21 mouse cellular contexts compared by ENCODE assay signal in genomic region chr3:29182988-29183387, GRCm38 (mm10).
DNase-seq lines count a peak whose midpoint lies in the region; ATAC-seq and TF ChIP-seq lines count a peak whose summit lies in the region.
"Had no signal": no experiment of that assay in that cellular context is flagged by ENCODE, and none has a peak within 500 bp of the region (broad histone marks: within the 10 kb centered on the region; RNA-seq: fewer than 3 reads in every experiment).

No protein-coding gene starts in this region.

- DNase-seq in neural tube, embryonic 11.5 days (ENCODE audit: low spot score): no peak
- no peak for DNase-seq in neural tube, embryonic 10.5 days (ENCODE audit: extremely low spot score, low spot score)
- peak; percentile 47 for DNase-seq in hindbrain, embryonic 14.5 days (ENCODE audit: low spot score)
- DNase-seq in midbrain, postnatal 0 days (ENCODE audit: low spot score): no peak
- DNase-seq in lung, postnatal 14 days: no peak
- no peak for DNase-seq in thymus, postnatal 25 days
- DNase-seq in B cell, adult 2 months: no peak
- DNase-seq: adrenal gland, postnatal 10 days; cerebellum, adult 9-11 months; gastrocnemius, postnatal 25 days; liver, postnatal 0 days; lung, postnatal 36 days; right cerebral cortex, postnatal 14 days; thymus, postnatal 4 days had no signal

- WGBS in neural tube, embryonic 11.5 days: 75% methylated on average over 10 of the region's 10 CpGs
- 48% methylated on average over 10 of the region's 10 CpGs for WGBS in hindbrain, embryonic 14.5 days
- WGBS in midbrain, postnatal 0 days: 43% methylated on average over 10 of the region's 10 CpGs

- ATAC-seq in neural tube, embryonic 11.5 days (ENCODE audit: insufficient read depth, low FRiP score, low TSS enrichment): no peak
- ATAC-seq in hindbrain, embryonic 14.5 days (ENCODE audit: low FRiP score): peak; percentile 54; the same call in 1 of the 2 replicates
- ATAC-seq in midbrain, postnatal 0 days (ENCODE audit: low FRiP score): peak; percentile 62
- ATAC-seq: intestine, postnatal 0 days; liver, postnatal 0 days; Patski had no signal

- no peak for TF ChIP-seq CTCF in midbrain, postnatal 0 days (IDR thresholded peaks at IDR 0.05)

- no peak overlapping the region for H3K4me2 ChIP-seq in neural tube, embryonic 11.5 days (ENCODE audit: low read depth)
- H3K4me2 ChIP-seq in hindbrain, embryonic 14.5 days (replicated peaks): no peak overlapping the region
- no peak overlapping the region for H3K4me2 ChIP-seq in midbrain, postnatal 0 days (ENCODE audit: low read depth, low read length, poor library complexity, severe bottlenecking)
- H3K4me2 ChIP-seq: embryonic facial prominence, embryonic 12.5 days; heart, embryonic 15.5 days; kidney, embryonic 15.5 days had no signal

- H3K36me3 ChIP-seq in neural tube, embryonic 11.5 days (ENCODE audit: control insufficient read depth, insufficient read depth, low read length): no peaks in the 10 kb centered on the region
- no peaks in the 10 kb centered on the region for H3K36me3 ChIP-seq in hindbrain, embryonic 14.5 days (replicated peaks; ENCODE audit: control insufficient read depth, insufficient read depth)
- H3K36me3 ChIP-seq in midbrain, postnatal 0 days (ENCODE audit: insufficient read depth, low read length): no peaks in the 10 kb centered on the region
- H3K36me3 ChIP-seq: embryonic facial prominence, embryonic 12.5 days; heart, embryonic 15.5 days; kidney, embryonic 15.5 days had no signal

- H3K4me1 ChIP-seq in neural tube, embryonic 11.5 days (ENCODE audit: control insufficient read depth, insufficient read depth, low read length): no peaks in the 10 kb centered on the region; the same call in 1 of the 2 replicates
- H3K4me1 ChIP-seq in hindbrain, embryonic 14.5 days (replicated peaks; ENCODE audit: control insufficient read depth, insufficient read depth, low read length): peaks cover 26% of the 10 kb centered on the region
- H3K4me1 ChIP-seq in midbrain, postnatal 0 days (ENCODE audit: insufficient read depth, low read length): 0 out of 2 replicates have a peak, but pooled peaks cover 3% of the 10 kb centered on the region
- H3K4me1 ChIP-seq: heart, embryonic 15.5 days; kidney, embryonic 15.5 days had no signal

- no peak overlapping the region for H3K4me3 ChIP-seq in neural tube, embryonic 11.5 days (ENCODE audit: low read depth, low read length)
- H3K4me3 ChIP-seq in hindbrain, embryonic 14.5 days (replicated peaks; ENCODE audit: low read length): no peak overlapping the region
- no peak overlapping the region for H3K4me3 ChIP-seq in midbrain, postnatal 0 days (ENCODE audit: low read depth, low read length)
- H3K4me3 ChIP-seq: embryonic facial prominence, embryonic 12.5 days; erythroblast, embryonic 14.5 days; heart, embryonic 15.5 days; kidney, embryonic 15.5 days; myocyte had no signal

- no peaks in the 10 kb centered on the region for H3K27me3 ChIP-seq in neural tube, embryonic 11.5 days (ENCODE audit: control insufficient read depth, insufficient read depth, low read length)
- no peaks in the 10 kb centered on the region for H3K27me3 ChIP-seq in hindbrain, embryonic 14.5 days (ENCODE audit: control insufficient read depth, insufficient read depth, low read length)
- H3K27me3 ChIP-seq in midbrain, postnatal 0 days (ENCODE audit: insufficient read depth, low read length): no peaks in the 10 kb centered on the region
- H3K27me3 ChIP-seq: embryonic facial prominence, embryonic 12.5 days; heart, embryonic 15.5 days; kidney, embryonic 15.5 days had no signal

- no peaks in the 10 kb centered on the region for H3K9me3 ChIP-seq in neural tube, embryonic 11.5 days (ENCODE audit: control insufficient read depth, low read length)
- H3K9me3 ChIP-seq in hindbrain, embryonic 14.5 days (ENCODE audit: control insufficient read depth, low read length): no peaks in the 10 kb centered on the region
- H3K9me3 ChIP-seq in midbrain, postnatal 0 days (ENCODE audit: low read length): no peaks in the 10 kb centered on the region
- H3K9me3 ChIP-seq: embryonic facial prominence, embryonic 12.5 days; heart, embryonic 15.5 days; kidney, embryonic 15.5 days had no signal

- peak overlapping the region; percentile 20; the same call in 1 of the 2 replicates for H3K27ac ChIP-seq in neural tube, embryonic 11.5 days (ENCODE audit: low read depth, low read length)
- H3K27ac ChIP-seq in hindbrain, embryonic 14.5 days: peak overlapping the region; percentile 4; the same call in 1 of the 2 replicates
- H3K27ac ChIP-seq in midbrain, postnatal 0 days (ENCODE audit: low read depth, low read length): no peak overlapping the region
- H3K27ac ChIP-seq: embryonic facial prominence, embryonic 12.5 days; heart, embryonic 15.5 days; kidney, embryonic 15.5 days had no signal

- no peak overlapping the region for H3K9ac ChIP-seq in neural tube, embryonic 11.5 days (ENCODE audit: low read length)
- no peak overlapping the region for H3K9ac ChIP-seq in hindbrain, embryonic 14.5 days
- H3K9ac ChIP-seq in midbrain, postnatal 0 days (replicated peaks; ENCODE audit: low read length, poor library complexity, severe bottlenecking): no peak overlapping the region
- H3K9ac ChIP-seq: embryonic facial prominence, embryonic 12.5 days; heart, embryonic 15.5 days; kidney, embryonic 15.5 days; liver, postnatal 0 days had no signal
